Mouse (Mus musculus) spleen, postnatal 10 days (tissue): ENCODE measurements at regions not wholly inside any gene's neighbourhood (a gene's known extent, or its start where the extent isn't known, plus 50 kb on each side); places are given as distances from the start of the nearest gene placed in this dataset.

ENCODE experiments used
- DNase-seq, 2 experiments: peaks; one replicate each; pipeline ENCODE4 v3.0.0; 2021 to 2022; ENCODE audit warnings: low spot score in 2 of 2

DNA sequence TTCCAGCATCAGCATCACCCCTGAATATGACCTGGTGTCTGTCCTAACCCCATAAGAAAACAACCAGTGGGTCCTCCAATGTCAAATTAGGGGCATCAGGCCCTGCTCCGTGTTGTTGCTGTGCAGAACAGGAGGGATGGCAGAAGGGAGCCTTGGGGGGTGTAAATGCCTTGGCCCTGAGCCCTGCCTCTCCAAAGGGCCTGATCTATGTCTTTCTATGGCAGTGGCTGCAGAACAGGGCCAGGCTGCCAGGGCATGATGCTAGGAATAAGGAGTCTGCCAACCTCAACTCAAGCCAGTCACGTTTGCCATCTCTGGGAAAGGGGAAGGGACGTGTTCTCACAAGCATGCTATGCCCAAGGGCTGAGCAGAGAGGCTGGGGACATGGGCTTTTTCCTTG, 172.9 kb downstream of the Kcna5 start:
- no peak for DNase-seq

DNA sequence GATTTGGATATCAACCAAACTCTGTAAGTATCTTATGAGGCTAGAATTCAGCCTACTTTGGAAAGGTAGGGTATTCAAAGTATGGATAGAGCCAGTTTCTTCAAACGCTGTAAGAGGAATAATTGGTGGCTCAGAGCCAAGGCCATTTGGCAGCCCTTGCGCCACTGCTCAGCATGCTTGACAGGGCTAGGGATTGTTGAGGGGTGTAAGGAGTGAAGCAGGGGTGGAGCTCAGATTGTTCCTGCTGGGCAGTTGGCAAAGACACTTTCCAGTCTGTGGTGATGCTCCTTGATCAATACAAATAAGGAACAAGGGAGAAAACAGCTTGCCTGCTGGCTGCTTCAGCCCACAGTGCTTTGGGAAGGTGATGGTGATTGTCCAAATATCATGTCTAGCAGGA, 181.9 kb downstream of the Kcna5 start:
- no peak for DNase-seq

DNA sequence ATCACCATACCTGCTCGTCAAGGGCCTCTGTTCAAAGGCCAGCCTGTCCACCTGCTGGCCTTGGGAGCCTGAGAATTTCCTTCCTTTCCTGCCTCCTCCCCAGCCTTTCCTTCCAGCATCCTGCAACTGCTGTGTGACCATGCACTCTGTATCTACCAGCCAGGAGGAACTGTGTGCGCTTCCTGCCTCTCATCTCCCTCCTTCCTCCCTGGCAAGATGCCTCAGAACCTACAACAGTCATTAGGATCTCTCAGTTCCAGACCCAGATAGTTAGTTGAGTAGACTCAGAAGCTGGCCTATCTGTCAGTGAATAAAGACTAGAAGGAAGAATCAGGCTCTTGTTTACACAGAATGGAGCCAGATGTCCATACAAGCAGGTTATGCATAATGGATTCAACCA, 183.8 kb upstream of the Ntf3 start:
- no peak for DNase-seq

DNA sequence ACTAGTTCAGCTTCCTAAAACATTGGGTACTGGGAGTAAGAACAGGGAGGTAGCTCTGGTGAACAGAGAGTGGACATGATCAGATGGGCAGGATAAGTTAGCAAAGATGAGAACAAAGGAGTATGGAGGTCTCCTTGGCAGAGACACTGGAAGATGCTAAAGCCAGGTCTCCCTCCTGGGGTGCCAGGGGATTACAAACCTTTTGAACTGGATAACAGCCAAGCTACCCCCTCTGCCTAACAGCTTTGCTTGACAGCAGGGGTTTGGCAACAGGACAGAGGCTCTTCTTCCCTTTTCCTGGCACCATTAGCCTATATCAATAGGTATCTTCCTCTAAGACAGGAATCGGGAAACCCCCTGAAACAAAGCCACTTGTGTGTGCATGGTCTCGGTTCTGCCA, 183.2 kb upstream of the Ntf3 start:
- DNase-seq: no peak

DNA sequence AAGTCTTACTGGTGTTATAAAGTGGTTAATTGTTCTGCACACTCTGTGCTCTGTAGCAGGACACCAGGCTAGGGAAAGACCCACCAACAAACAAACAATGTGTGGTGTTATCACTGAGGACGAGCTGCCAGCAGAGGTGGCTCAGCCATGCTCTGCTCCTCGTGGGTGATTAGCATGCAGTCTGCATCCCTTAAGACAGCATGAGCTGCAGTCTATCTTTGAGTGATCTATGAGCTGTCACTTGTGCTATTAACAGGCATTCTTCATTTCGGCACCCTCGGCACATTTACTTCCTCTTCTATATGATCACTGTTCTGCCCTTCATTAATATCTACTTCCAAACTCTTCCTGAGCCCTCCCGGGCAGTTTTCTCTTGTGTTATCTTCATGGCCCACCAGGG, 178.5 kb upstream of the Ntf3 start:
- DNase-seq: no peak

DNA sequence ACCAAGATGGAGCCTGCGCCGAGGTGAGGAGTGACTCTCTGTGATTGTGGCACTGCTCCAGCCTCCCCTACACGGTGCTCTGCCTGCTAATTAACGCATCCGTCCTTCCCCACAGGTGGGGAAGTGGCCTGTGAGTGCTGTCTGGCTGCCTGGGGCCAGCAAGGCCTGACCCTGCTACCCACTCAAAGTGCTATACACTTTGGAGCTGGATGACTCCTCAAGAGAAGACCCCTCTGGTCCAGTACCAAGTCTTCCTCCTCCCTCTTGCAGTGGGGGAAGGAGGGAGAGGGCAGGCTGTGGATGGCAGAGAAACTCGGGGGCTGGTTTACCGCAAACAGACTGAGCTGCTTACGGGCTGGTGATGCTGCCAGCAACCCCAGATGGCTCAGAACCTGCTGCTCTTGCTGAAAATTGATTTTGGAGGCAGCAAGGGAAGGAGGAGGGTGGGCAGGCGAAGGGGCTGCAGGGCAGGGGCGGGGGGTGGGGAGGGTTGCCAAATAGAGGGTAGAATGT, 173.4 kb upstream of the Ntf3 start:
- no peak for DNase-seq

DNA sequence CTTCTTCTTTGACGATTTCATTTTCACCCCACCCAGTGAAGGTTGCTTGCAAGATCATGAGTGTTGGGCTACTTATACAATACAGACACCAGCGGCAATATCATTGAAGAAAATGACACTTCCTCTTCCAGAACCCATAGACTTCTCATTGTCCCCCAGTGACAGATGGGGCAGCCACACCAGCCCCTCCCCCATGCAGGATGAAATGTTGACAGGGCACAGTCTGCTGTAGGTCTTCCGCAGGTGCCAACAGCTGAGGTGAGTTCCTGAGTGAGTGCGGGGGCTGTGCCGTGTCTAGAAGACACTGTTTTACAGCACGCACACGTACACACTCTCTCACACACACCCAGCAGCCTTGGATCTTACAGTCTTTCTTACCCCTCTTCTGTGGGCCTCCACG, 171.0 kb upstream of the Ntf3 start:
- no peak for DNase-seq

DNA sequence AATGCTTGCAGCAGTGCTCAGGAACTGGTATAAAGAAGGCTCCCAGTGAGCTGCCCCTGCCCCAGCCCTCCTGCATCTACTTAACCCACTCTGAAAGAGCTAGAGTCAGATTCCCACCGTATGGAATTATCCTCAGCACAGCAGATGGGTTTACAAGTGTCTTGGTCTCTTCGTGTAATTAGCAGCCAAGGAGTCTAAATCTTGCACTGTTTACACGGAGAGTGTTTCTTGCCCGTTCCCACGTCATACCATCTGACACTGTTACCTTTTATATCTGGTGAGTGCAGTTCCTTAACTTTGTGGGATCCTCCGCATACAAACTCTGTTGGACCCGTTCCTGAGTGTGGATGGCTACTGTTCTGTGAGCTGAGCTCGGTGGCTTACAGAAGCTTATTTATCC, 167.5 kb upstream of the Ntf3 start:
- no peak for DNase-seq

DNA sequence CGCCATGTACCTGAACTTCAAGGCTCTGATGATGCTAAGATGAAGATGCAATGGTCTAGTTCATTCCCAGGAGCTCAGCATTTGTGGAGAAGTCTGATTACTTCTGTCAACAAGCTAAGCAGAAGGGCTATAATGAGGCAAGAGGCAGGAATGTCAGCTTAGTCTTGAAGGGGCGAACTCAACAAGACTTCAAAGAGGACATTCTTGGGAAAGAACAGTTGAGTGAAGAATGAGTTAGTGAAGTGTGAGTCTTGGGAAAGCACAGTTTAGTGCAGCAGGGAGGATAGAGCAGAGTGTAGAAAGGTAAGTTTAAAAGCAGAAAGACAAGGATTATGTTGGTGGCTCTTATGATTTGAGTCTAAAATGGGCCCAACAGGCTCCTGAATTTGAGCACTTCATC, 160.5 kb upstream of the Ntf3 start:
- DNase-seq: no peak

DNA sequence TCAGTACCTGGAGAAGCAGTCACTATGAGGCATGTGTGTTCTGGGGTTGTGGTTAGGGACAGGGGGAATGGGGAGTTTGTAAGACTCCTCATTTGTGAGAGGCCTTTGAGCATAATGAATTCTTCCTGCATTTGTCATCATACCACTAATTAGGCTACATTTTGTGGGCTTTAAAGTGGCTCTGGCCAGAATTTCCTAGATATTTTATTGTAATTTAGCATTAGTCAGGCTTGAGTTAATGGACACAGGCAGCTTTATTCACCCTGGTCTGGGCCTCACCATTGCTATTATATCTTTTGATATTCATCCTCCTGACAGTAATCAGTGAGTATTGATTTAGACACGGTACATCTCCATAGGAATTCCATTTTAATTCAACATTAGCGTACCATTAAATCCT, 151.8 kb upstream of the Ntf3 start:
- no peak for DNase-seq

DNA sequence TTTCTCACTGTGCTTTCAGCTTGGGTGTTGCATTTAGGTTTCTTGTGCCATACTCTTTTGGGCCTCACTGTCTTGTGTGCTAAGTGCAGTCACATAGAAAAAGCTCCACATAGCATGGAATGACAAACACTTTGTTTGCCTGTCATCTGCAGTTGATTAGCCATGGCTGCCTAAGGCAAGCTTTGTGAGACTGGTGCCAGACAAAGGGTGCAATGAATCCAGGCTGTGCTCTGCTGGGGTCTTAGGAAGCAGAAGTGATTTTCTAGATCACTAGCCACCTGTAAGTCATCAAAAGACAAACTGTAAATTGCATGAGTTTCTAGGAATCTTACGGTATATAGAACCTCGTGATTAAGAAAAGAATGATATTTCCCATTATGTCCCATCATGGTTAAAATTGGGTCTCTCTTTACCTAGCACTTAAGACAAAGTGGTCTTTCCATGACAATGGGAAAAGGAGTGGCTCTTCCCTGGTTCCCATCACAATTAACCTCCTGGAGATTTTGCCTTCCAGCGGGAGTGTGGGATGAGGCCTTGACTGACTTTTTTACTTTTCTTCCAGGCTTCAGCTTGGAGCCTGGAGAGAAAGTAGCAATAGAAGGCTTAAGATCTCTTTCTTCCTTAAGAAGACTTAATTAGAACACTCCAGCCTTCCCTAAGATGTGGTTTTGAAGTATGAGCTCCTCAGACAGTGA, 144.2 kb upstream of the Ntf3 start:
- DNase-seq: no peak

DNA sequence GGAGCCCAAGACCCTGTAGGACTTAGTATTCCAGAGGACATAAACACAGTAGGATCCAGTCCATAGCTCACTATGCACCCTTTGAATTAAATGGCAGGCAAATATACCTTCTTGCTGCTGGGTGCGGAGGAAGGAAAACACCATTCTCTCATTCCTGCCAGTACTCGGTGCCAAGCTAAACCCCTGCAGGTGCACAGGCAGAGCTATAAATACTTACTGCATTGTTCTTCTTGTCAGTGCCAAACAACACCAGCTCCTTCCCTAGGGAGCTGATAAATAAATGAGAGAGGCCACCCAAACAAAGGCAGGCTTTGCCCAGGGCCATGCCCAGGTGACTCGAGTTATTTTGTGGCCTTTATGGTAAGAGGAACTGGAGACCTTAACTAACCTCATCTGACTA, 136.4 kb upstream of the Ntf3 start:
- no peak for DNase-seq

DNA sequence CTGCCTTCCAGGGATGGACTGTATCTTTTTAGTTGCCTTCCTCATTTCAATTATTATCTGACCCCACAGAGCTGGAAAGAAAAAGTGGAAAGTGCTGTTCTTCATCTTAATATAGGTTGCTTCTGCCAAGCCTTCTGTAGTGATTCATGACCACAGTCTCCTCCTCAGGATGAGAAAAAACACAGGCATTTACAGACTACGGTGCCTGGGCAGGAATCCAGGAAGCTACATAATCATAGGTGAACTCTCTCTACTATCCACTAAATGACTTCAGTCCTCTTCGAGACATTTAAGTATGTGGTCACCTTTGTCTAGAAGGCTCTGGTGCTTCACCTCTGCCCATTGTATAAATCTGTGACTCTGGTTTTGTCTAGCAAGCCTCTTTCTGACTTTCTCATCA, 124.9 kb upstream of the Ntf3 start:
- DNase-seq: no peak

DNA sequence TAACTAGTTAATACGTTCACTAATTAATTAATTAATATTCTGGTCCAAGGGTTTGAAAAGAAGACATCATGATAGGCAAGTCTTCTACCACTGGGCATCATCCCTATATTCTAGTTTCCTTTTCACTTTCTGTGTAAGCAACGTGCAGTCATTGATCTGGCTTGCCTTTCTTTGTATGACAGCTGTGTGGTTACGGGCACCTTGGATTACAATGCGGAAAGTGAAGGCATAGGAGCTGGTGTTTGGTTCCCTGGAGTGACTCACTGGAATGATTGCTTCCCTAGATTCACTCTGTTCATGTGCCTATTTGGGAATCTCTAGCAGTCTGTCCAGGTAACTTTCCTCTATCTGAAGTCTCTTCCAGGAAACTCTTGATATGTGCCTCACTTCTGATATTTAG, 120.5 kb upstream of the Ntf3 start:
- no peak for DNase-seq

DNA sequence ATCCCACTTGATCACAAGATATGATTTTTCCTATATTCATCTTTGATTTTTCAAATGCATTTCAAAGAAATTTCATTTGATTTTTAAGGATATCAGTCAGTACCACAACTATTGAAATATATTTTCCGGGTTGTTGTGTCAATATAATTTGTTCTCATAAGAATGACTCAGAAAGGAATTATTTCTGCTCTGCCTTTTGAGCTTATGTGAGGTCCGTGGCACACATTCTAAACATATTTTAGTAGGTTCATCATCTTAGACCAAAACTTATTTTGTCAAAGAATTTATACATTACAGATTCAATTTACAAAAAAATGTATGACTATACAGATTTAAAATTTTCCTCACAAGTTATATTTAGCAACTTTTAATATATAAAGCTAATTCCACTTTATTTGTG, 119.5 kb upstream of the Ntf3 start:
- DNase-seq: no peak

DNA sequence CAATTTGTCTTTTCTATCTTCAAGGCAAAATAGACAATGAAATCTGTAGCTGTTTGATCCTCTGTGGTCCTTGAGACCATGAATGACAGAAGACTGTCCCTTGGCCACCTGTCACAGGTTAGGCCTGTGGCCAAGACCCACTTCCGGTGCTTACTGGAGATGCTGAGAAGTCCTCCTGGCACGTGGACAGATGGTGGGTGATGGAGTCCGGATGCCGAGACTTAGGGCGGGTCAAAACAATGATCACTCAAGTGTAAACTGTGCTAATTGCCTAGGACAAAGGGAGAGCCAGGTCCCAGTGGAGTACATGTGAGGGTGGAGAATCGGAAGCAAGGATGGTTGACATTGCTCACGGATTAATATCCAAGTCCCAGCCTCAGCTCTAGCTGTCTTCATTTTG, 117.7 kb upstream of the Ntf3 start:
- DNase-seq: no peak

DNA sequence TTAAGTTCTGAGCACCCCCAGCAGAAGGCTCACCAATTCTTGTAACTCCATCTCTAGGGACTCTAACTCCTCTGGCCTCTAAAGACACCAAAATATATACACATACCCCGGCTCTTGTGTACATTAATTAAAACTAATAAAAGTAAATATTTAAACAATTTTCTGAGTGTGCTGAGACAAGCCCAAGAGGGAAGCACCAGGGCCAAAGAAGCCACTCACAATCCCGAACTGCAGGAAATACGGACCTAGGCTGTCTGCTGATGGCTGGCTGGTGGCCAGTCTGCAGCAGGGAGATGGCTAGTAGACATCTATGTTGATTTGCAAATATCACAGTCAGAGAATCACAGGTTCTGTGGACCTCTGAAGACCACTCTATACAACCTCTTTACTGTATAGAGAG, 113.6 kb upstream of the Ntf3 start:
- DNase-seq: no peak

DNA sequence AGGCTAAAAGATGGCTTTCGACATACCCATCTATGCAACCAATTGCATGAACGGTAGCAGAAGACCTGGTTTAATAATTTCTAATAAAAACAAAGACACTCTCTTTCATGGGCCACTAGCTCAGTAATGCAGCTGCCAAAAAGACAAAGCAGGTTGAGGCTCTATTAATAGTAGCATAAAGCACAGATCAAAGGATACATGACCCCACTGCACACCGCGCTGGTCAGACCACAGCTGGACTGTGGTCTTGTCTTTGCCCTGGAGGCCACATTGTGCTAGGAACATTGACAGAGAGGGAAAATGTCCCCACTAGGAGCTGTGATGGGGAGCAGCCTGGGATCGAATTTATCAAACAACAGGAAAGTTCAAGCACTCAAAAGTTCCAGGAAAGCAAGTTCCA, 79.3 kb upstream of the Ntf3 start:
- DNase-seq: no peak

DNA sequence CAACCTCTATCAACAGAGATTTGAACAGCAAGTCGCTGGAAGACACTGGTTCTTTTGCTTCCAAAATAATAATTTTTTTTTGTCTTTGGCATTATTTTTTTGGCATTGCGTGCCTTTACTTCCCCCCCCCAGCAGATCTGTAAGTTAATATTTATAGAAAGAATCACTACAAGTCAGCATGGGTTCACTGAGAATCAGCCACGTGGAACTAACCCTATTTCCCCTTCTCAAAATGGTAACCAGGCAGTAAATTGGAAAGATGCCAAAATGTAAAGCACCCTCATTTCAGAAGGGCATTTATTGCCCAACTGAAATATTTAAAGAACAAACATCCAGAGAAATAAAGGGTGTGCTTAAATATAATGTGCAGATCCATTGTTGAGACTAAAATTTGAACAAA, 78.7 kb upstream of the Ntf3 start:
- DNase-seq: no peak

DNA sequence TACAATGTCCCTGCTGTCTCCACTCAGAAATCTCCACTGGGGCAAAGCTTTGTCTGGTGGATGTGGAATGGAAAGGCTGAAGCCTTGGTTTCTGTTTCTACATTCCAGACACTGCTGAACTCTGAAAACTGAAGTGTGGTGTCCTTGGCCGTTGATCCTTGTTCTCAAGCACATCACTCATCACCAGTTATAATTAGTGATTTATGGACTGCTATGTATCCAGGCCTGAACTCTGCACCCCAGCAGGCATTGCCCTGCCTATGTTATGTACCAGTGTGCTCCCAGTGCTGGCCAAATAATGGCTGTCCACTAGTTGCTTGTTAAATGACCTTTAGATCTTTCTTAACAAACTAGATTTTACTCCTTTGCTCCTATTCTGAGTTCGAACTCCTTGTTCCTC, 75.6 kb upstream of the Ntf3 start:
- DNase-seq: no peak

DNA sequence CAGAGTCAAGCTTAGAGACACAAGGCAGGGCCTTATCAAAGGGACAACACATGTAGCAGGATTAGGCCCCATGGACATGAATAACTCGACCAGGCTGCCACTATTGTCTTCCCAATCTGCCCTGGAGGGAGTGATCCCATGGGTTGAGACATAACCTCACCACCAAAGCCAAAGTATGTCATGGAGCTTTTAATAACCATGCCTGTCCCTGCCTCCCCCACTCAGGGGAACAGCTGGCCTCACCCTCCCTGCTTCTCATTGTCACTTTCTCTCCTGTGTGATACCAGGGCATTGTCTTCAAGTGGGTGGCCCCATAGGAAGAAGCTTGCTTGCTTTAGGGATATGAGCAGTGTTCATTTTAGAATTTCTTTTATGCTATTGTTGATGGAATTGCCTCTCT, 73.5 kb upstream of the Ntf3 start:
- DNase-seq: no peak
